In the genomic region with DNA sequence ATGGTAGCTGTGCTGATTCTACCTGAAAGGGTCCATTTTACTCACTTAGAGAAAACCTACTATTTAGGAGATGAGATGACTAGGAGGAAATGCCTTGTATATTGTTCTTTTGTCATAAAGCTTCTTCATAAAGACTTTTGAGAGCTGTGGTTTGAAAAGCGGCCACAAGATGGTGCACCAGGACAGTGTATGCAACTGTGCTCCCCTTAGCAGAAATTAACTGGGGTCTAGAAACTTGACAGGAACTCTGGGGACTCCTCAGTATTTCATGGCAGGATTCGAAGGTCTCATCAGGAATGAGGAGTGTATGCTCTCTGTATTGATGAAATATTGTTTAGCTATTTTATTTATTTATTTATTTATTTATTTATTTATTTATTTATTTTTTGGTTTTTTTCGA, we compare ENCODE assay signal across 9 mouse cellular contexts.
DNase-seq lines count a peak whose midpoint lies in the region; ATAC-seq and TF ChIP-seq lines count a peak whose summit lies in the region.
"Had no signal": no experiment of that assay in that cellular context is flagged by ENCODE, and none has a peak within 500 bp of the region (broad histone marks: within the 10 kb centered on the region; RNA-seq: fewer than 3 reads in every experiment).

No protein-coding gene starts in this region.

- H3K4me2 ChIP-seq in heart, postnatal 0 days (ENCODE audit: low read depth, low read length), result no peak overlapping the region
- H3K4me2 ChIP-seq in heart, embryonic 12.5 days, result no peak overlapping the region
- no peak overlapping the region for H3K4me2 ChIP-seq in midbrain, embryonic 13.5 days (replicated peaks)

- H3K9ac ChIP-seq in heart, postnatal 0 days (replicated peaks; ENCODE audit: low read depth, low read length), result no peak overlapping the region
- no peak overlapping the region for H3K9ac ChIP-seq in heart, embryonic 12.5 days
- no peak overlapping the region for H3K9ac ChIP-seq in midbrain, embryonic 13.5 days (replicated peaks)

- H3K4me3 ChIP-seq in heart, postnatal 0 days (ENCODE audit: low read depth, low read length), result no peak overlapping the region
- no peak overlapping the region for H3K4me3 ChIP-seq in heart, embryonic 12.5 days
- H3K4me3 ChIP-seq in midbrain, embryonic 13.5 days (replicated peaks), result no peak overlapping the region
- no peak overlapping the region for H3K4me3 ChIP-seq in spleen, adult 2 months (ENCODE audit: extremely low read depth, insufficient read depth, insufficient read length)
- H3K4me3 ChIP-seq: myocyte had no signal

- WGBS in heart, postnatal 0 days, result 35% methylated on average over 3 of the region's 3 CpGs
- 38% methylated on average over 3 of the region's 3 CpGs for WGBS in heart, embryonic 12.5 days
- 39% methylated on average over 3 of the region's 3 CpGs for WGBS in midbrain, embryonic 13.5 days
- 31% methylated on average over 3 of the region's 3 CpGs for WGBS in spleen, adult 2 months

- no peaks in the 10 kb centered on the region for H3K4me1 ChIP-seq in heart, postnatal 0 days (ENCODE audit: control insufficient read depth, insufficient read depth)
- H3K4me1 ChIP-seq in heart, embryonic 12.5 days (replicated peaks), result no peaks in the 10 kb centered on the region
- H3K4me1 ChIP-seq in midbrain, embryonic 13.5 days (replicated peaks), result no peaks in the 10 kb centered on the region
- no peaks in the 10 kb centered on the region for H3K4me1 ChIP-seq in spleen, adult 2 months (ENCODE audit: control insufficient read depth, insufficient read depth, insufficient read length)

- no peaks in the 10 kb centered on the region for H3K27me3 ChIP-seq in heart, postnatal 0 days (ENCODE audit: control insufficient read depth, insufficient read depth, low read length)
- no peaks in the 10 kb centered on the region for H3K27me3 ChIP-seq in heart, embryonic 12.5 days (replicated peaks)
- no peaks in the 10 kb centered on the region for H3K27me3 ChIP-seq in midbrain, embryonic 13.5 days
- H3K27me3 ChIP-seq in spleen, adult 2 months (ENCODE audit: control insufficient read depth, insufficient read depth, low read length), result no peaks in the 10 kb centered on the region

- peak; percentile 81 for TF ChIP-seq CTCF in heart, postnatal 0 days (IDR thresholded peaks at IDR 0.05; ENCODE audit: low read depth)
- TF ChIP-seq CTCF in spleen, adult 2 months (IDR thresholded peaks at IDR 0.05; ENCODE audit: extremely low read depth, insufficient read depth, insufficient read length, insufficient replicate concordance), result peak; percentile 77; the same call in 1 of the 2 replicates

- no peaks in the 10 kb centered on the region for H3K9me3 ChIP-seq in heart, postnatal 0 days (replicated peaks; ENCODE audit: control insufficient read depth, low read length)
- 0 out of 2 replicates have a peak, but pooled peaks cover 2% of the 10 kb centered on the region for H3K9me3 ChIP-seq in heart, embryonic 12.5 days (replicated peaks)
- no peaks in the 10 kb centered on the region for H3K9me3 ChIP-seq in midbrain, embryonic 13.5 days

- no peak for TF ChIP-seq POLR2A in spleen, adult 2 months (IDR thresholded peaks at IDR 0.05; ENCODE audit: low read depth, low read length)

- no peak for ATAC-seq in heart, postnatal 0 days (ENCODE audit: insufficient read depth, low read depth)
- ATAC-seq in heart, embryonic 12.5 days (ENCODE audit: insufficient number of reproducible peaks, low FRiP score), result no peak
- ATAC-seq in inflammation-experienced regulatory T-cells, adult 6 months, result peak; percentile 52
- ATAC-seq in midbrain, embryonic 13.5 days, result peak; percentile 78; the same call in 1 of the 2 replicates

- TF ChIP-seq EP300 in heart, postnatal 0 days (IDR thresholded peaks at IDR 0.05; ENCODE audit: low read depth), result no peak

- H3K36me3 ChIP-seq in heart, postnatal 0 days (replicated peaks; ENCODE audit: control insufficient read depth, insufficient read depth, low read length), result no peaks in the 10 kb centered on the region
- H3K36me3 ChIP-seq in heart, embryonic 12.5 days, result no peaks in the 10 kb centered on the region
- H3K36me3 ChIP-seq in midbrain, embryonic 13.5 days, result peaks cover 6% of the 10 kb centered on the region; the same call in 1 of the 2 replicates
- H3K36me3 ChIP-seq in spleen, adult 2 months (ENCODE audit: control insufficient read depth, insufficient read depth, low read length), result no peaks in the 10 kb centered on the region

- DNase-seq in heart, postnatal 0 days (ENCODE audit: low spot score), result peak; percentile 55
- peak; percentile 57 to 68 for DNase-seq in adrenal gland, postnatal 36 days
- DNase-seq in fibroblast of lung, adult 2 months (ENCODE audit: low read depth), result peak; percentile 18
- DNase-seq in left cerebral cortex, postnatal 25 days (ENCODE audit: low spot score in 2 of 2), result peak; percentile 44 to 65
- DNase-seq in spleen, adult 2 months (ENCODE audit: low read depth in 1 of 2, low spot score in 2 of 2), result peak; percentile 47 to 62

- intact Hi-C loops in left cerebral cortex, postnatal 25 days (cut with DNase I), result loop anchor here (1.0 kb wide), 1 partner anchor 462 kb away; no protein-coding TSS in a partner anchor

- H3K27ac ChIP-seq in heart, postnatal 0 days (ENCODE audit: low read depth), result no peak overlapping the region
- H3K27ac ChIP-seq in heart, embryonic 12.5 days (ENCODE audit: poor library complexity, severe bottlenecking), result no peak overlapping the region
- H3K27ac ChIP-seq in midbrain, embryonic 13.5 days, result no peak overlapping the region
- no peak overlapping the region for H3K27ac ChIP-seq in spleen, adult 2 months (ENCODE audit: insufficient read depth, low read length)

Comparison
In these comparisons a context has a peak if more than half of its experiments do, and no peak if none do; other contexts are left out.
1. ATAC-seq: peak in inflammation-experienced regulatory T-cells, adult 6 months (single experiment) and midbrain, embryonic 13.5 days (single experiment); none in heart, postnatal 0 days (single experiment) and heart, embryonic 12.5 days (single experiment).
2. Peak in every context shown above with its lines, with median percentiles within 50 percentile points of each other: DNase-seq.